Mouse (Mus musculus): ENCODE measurements around the gene Ada. TPM values are rescaled to one million over a fixed set of nuclear protein-coding genes. Genes with fewer than 3 reads are reported as not detected.

Gene Ada
- polyA plus RNA-seq, 1 experiment from 2014 or later: 5.5 TPM

DNA sequence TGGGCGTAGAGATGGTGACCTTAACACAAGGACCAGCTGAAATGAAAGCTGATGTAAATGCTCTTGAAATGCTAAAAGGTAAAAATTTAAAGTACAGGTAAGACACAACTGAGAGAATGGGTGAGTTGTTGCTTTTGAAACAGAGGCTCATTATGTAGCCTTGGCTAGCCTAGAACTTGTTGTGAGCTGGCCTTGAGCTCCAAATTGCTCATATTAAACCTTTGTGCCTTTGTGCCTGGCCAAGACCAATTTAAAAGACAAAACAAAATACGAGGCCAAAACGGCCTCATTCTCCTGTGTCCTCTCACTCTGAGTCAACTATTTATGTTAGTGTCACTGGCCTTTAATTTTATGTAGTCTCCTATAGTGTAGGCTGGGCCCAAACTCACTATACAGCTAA lies 63.2 kb downstream of the Ada start:
- WGBS: 77% methylated on average over 3 of the region's 3 CpGs
- no peak for DNase-seq (ENCODE audit: low spot score)
- Histone ChIP-seq H3K36me3 (ENCODE audit: control insufficient read depth, insufficient read depth, low read length) (no peaks in the 10 kb centered on the region), H3K4me1 (ENCODE audit: control insufficient read depth, insufficient read depth, low read length) (0 out of 2 replicates have a peak, but pooled peaks cover 10% of the 10 kb centered on the region), H3K9me3 (replicated peaks; ENCODE audit: control insufficient read depth, low read length) (no peaks in the 10 kb centered on the region), H3K9ac (ENCODE audit: low read length) (no peak overlapping the region), H3K27ac (ENCODE audit: low read depth, low read length) (no peak overlapping the region), H3K4me3 (ENCODE audit: low read depth, low read length) (no peak overlapping the region), H3K27me3 (replicated peaks; ENCODE audit: control insufficient read depth, insufficient read depth, low read length) (no peaks in the 10 kb centered on the region), H3K4me2 (ENCODE audit: low read length) (no peak overlapping the region)
- no peak for ATAC-seq

GRCm38 (mm10) chr2:163686233-163686632 lies 63.8 kb downstream of the Ada start:
- Histone ChIP-seq H3K36me3 (ENCODE audit: control insufficient read depth, insufficient read depth, low read length) (no peaks in the 10 kb centered on the region), H3K9me3 (replicated peaks; ENCODE audit: control insufficient read depth, low read length) (no peaks in the 10 kb centered on the region), H3K4me1 (ENCODE audit: control insufficient read depth, insufficient read depth, low read length) (0 out of 2 replicates have a peak, but pooled peaks cover 10% of the 10 kb centered on the region), H3K27me3 (replicated peaks; ENCODE audit: control insufficient read depth, insufficient read depth, low read length) (no peaks in the 10 kb centered on the region), H3K4me2 (ENCODE audit: low read length) (no peak overlapping the region), H3K9ac (ENCODE audit: low read length) (no peak overlapping the region), H3K4me3 (ENCODE audit: low read depth, low read length) (no peak overlapping the region), H3K27ac (ENCODE audit: low read depth, low read length) (peak overlapping the region; percentile 27; the same call in 1 of the 2 replicates)
- 83% methylated on average over 5 of the region's 5 CpGs for WGBS
- no peak for ATAC-seq
- no peak for DNase-seq (ENCODE audit: low spot score)

DNA sequence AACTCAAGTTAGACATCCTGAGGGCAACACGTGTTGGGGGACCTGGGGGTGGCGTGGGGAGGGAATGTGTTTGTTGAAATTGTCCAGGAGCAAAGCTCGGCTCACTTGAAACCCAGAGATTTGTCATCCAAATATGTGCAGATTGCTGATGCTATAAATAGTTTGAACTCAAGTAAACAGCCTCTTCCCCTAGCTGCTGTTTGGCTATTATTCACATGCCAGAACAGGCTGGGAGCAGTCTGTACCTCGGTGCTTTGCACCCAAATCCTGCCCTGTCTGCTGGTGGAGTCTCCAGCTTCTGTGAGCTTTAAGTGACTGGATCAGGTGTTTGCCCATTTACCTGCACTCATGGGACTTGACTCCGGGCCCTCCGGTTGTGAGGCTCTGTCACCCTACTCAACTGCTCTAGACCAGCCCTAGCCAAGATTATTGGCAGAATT lies 64.3 kb downstream of the Ada start:
- peak overlapping the region; percentile 27; the same call in 1 of the 2 replicates for H3K27ac ChIP-seq (ENCODE audit: low read depth, low read length)
- no peaks in the 10 kb centered on the region for H3K9me3 ChIP-seq (replicated peaks; ENCODE audit: control insufficient read depth, low read length)
- no peak overlapping the region for H3K4me2 ChIP-seq (ENCODE audit: low read length)
- H3K36me3 ChIP-seq (ENCODE audit: control insufficient read depth, insufficient read depth, low read length): no peaks in the 10 kb centered on the region
- 87% methylated on average over 6 of the region's 6 CpGs for WGBS
- no peak overlapping the region for H3K4me3 ChIP-seq (ENCODE audit: low read depth, low read length)
- no peak overlapping the region for H3K9ac ChIP-seq (ENCODE audit: low read length)
- 0 out of 2 replicates have a peak, but pooled peaks cover 10% of the 10 kb centered on the region for H3K4me1 ChIP-seq (ENCODE audit: control insufficient read depth, insufficient read depth, low read length)
- H3K27me3 ChIP-seq (replicated peaks; ENCODE audit: control insufficient read depth, insufficient read depth, low read length): no peaks in the 10 kb centered on the region
- ATAC-seq (no peak), DNase-seq (ENCODE audit: low spot score) (peak; percentile 30)

- Histone ChIP-seq H3K27ac (ENCODE audit: low read depth, low read length) (no peak overlapping the region; the same call in 1 of the 2 replicates), H3K4me3 (ENCODE audit: low read depth, low read length) (no peak overlapping the region), H3K27me3 (replicated peaks; ENCODE audit: control insufficient read depth, insufficient read depth, low read length) (no peaks in the 10 kb centered on the region), H3K4me2 (ENCODE audit: low read length) (no peak overlapping the region), H3K4me1 (ENCODE audit: control insufficient read depth, insufficient read depth, low read length) (0 out of 2 replicates have a peak, but pooled peaks cover 6% of the 10 kb centered on the region), H3K36me3 (ENCODE audit: control insufficient read depth, insufficient read depth, low read length) (no peaks in the 10 kb centered on the region), H3K9ac (ENCODE audit: low read length) (no peak overlapping the region), H3K9me3 (replicated peaks; ENCODE audit: control insufficient read depth, low read length) (no peaks in the 10 kb centered on the region)
- no peak for ATAC-seq
- no peak for DNase-seq (ENCODE audit: low spot score)
- 63% methylated on average over 4 of the region's 4 CpGs for WGBS
Observed at GRCm38 (mm10) chr2:163685287-163685686, 64.8 kb downstream of the Ada start.

GRCm38 (mm10) chr2:163682344-163682743 lies 67.7 kb downstream of the Ada start:
- Histone ChIP-seq H3K27ac (ENCODE audit: low read depth, low read length) (no peak overlapping the region), H3K9ac (ENCODE audit: low read length) (no peak overlapping the region), H3K27me3 (replicated peaks; ENCODE audit: control insufficient read depth, insufficient read depth, low read length) (no peaks in the 10 kb centered on the region), H3K4me3 (ENCODE audit: low read depth, low read length) (no peak overlapping the region), H3K9me3 (replicated peaks; ENCODE audit: control insufficient read depth, low read length) (no peaks in the 10 kb centered on the region), H3K36me3 (ENCODE audit: control insufficient read depth, insufficient read depth, low read length) (no peaks in the 10 kb centered on the region), H3K4me2 (ENCODE audit: low read length) (no peak overlapping the region), H3K4me1 (ENCODE audit: control insufficient read depth, insufficient read depth, low read length) (0 out of 2 replicates have a peak, but pooled peaks cover 6% of the 10 kb centered on the region)
- 93% methylated on average over 2 of the region's 2 CpGs for WGBS
- no peak for ATAC-seq
- no peak for DNase-seq (ENCODE audit: low spot score)

DNA sequence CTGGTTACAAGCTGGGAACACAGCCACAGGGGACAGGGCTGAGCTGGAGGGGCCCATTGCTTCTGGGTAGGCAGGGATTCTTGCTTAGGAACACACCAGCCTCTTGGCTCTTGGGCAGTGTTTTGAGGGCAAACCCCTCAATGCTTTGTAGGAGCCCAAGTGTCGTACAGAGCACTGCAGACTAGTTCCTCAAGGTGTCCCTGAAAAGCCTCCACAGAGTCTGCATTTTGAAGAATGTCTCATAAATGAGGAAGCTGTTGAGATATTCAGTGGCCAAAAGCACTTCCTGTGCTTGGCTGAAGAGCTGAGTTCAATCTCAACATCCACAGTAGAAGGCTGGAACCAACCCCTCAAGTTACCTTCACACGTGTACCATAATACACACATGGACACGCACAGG lies 73.3 kb downstream of the Ada start:
- no peaks in the 10 kb centered on the region for H3K9me3 ChIP-seq (replicated peaks; ENCODE audit: control insufficient read depth, low read length)
- WGBS: 100% methylated on average over 3 of the region's 3 CpGs
- no peak overlapping the region for H3K27ac ChIP-seq (ENCODE audit: low read depth, low read length)
- ATAC-seq (no peak), DNase-seq (ENCODE audit: low spot score) (no peak)
- H3K4me3 ChIP-seq (ENCODE audit: low read depth, low read length): no peak overlapping the region
- H3K4me1 ChIP-seq (ENCODE audit: control insufficient read depth, insufficient read depth, low read length): no peaks in the 10 kb centered on the region
- H3K27me3 ChIP-seq (replicated peaks; ENCODE audit: control insufficient read depth, insufficient read depth, low read length): no peaks in the 10 kb centered on the region
- no peak overlapping the region for H3K4me2 ChIP-seq (ENCODE audit: low read length)
- H3K36me3 ChIP-seq (ENCODE audit: control insufficient read depth, insufficient read depth, low read length): no peaks in the 10 kb centered on the region
- no peak overlapping the region for H3K9ac ChIP-seq (ENCODE audit: low read length)

Other genes with a start within 250 kb of the Ada start
- gene Hnf4a, start 243.4 kb downstream of the Ada start, polyA plus RNA-seq (2014; fragmentation: Nextera tagmentation; extraction: Ambion mirVana): not detected in 2 replicates
- gene Ttpal, start 147.9 kb downstream of the Ada start, polyA plus RNA-seq (2014; fragmentation: Nextera tagmentation; extraction: Ambion mirVana): 44.8 and 46.7 TPM in 2 replicates
- gene Serinc3, start 105.1 kb downstream of the Ada start, polyA plus RNA-seq (2014; fragmentation: Nextera tagmentation; extraction: Ambion mirVana): 37.3 and 37.9 TPM in 2 replicates
- gene Pkig, start 91.9 kb downstream of the Ada start, polyA plus RNA-seq (2014; fragmentation: Nextera tagmentation; extraction: Ambion mirVana): 163 and 181 TPM in 2 replicates
- gene Ccn5, start 70.6 kb upstream of the Ada start, polyA plus RNA-seq (2014; fragmentation: Nextera tagmentation; extraction: Ambion mirVana): 0.13 TPM in 1 of 2 replicates, not detected in the other
- gene Kcnk15, start 103.4 kb upstream of the Ada start, polyA plus RNA-seq (2014; fragmentation: Nextera tagmentation; extraction: Ambion mirVana): not detected in 2 replicates
- gene Rims4, start 168.4 kb upstream of the Ada start, polyA plus RNA-seq (2014; fragmentation: Nextera tagmentation; extraction: Ambion mirVana): 1.7 and 2.3 TPM in 2 replicates
- 305 and 380 TPM in 2 replicates for gene Ywhab, start 244.7 kb upstream of the Ada start, polyA plus RNA-seq (2014; fragmentation: Nextera tagmentation; extraction: Ambion mirVana)

Data from forebrain, embryonic 14.5 days (tissue).